Mouse (Mus musculus): Measurements from ENCODE around the gene Bhlhb9.

Gene Bhlhb9

GRCm38 (mm10) chrX:135917116-135917515 is 119.7 kb downstream of the Bhlhb9 start:
- DNase-seq, result no peak

DNA sequence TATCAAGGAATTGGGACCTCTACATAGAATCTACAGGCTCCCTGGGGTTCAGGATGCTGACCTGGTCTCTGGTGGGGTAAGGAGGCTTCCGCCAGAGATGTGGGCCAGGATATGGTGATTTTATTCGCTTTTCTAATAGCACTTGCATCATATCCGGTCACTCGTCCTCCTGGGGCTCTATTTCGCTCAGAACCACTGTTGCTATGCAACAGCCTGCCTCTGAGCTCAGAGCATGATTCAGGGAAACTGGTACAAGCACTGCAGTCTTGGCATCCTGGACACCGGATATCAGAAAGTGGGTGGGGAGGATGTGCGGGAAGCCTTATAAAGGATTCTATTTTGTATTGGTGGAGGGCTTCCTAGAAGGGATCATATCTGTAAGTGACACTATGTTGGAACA is 124.8 kb downstream of the Bhlhb9 start:
- DNase-seq, result no peak

- no peak for DNase-seq
These were observed 128.5 kb downstream of the Bhlhb9 start for GRCm38 (mm10) chrX:135925911-135926310.

- DNase-seq, result no peak
These were observed 131.2 kb downstream of the Bhlhb9 start for GRCm38 (mm10) chrX:135928588-135928987.

- DNase-seq, result no peak
These were observed 139.1 kb downstream of the Bhlhb9 start for GRCm38 (mm10) chrX:135936452-135936851.

Data from thymus, postnatal 14 days (tissue).